Mouse (Mus musculus) CH12.LX (cell line): ENCODE results near the gene Pdzd3. TPM values are rescaled to one million over a fixed set of nuclear protein-coding genes. Genes with fewer than 3 reads are reported as not detected.

ENCODE experiments used
- DNase-seq: peaks from one replicate; pipeline ENCODE4 v3.0.0-alpha.2; 2013; ENCODE audit errors: extremely low read depth
- H3K27ac ChIP-seq: 2 replicates; pipeline ENCODE4 v1.5.1; 2012; ENCODE audit warnings: low read depth, mild to moderate bottlenecking, control low read depth, moderate library complexity; ENCODE audit not compliant: insufficient read depth
- H3K27me3 ChIP-seq: replicated peaks from 2 replicates; pipeline ENCODE3; 2012; ENCODE audit warnings: inconsistent platforms
- H3K36me3 ChIP-seq, 2 experiments: replicated peaks in 1 of 2; 2 replicates each; pipeline versions ENCODE3 to v1.6.1; 2012; ENCODE audit warnings: inconsistent platforms in 1 of 2, low read length in 1 of 2, mild to moderate bottlenecking in 1 of 2, mixed read lengths in 1 of 2, moderate library complexity in 1 of 2; ENCODE audit not compliant: control insufficient read depth in 1 of 2, insufficient read depth in 1 of 2
- H3K4me1 ChIP-seq, 2 experiments: 2 replicates each; pipeline ENCODE4 v1.6.1; 2012; ENCODE audit warnings: inconsistent platforms in 1 of 2, moderate library complexity in 1 of 2; ENCODE audit not compliant: insufficient read depth in 2 of 2, control insufficient read depth in 1 of 2
- H3K4me2 ChIP-seq: 2 replicates; pipeline ENCODE4 v1.6.1; 2012; ENCODE audit warnings: low read depth, mild to moderate bottlenecking, control low read depth; ENCODE audit not compliant: poor library complexity, insufficient read depth, severe bottlenecking
- H3K4me3 ChIP-seq, 3 experiments: fragments of 150-350 bp in 1 of 3; sonication (generic) in 1 of 3; replicated peaks in 1 of 3; 2 replicates each; pipeline versions ENCODE3 to v1.5.1; 2011 to 2012; ENCODE audit warnings: low read depth in 2 of 3, low read length in 2 of 3, mild to moderate bottlenecking in 2 of 3, moderate library complexity in 2 of 3, control low read depth in 1 of 3, improper control_type of control experiment in 1 of 3, inconsistent platforms in 1 of 3, mixed read lengths in 1 of 3; ENCODE audit not compliant: poor library complexity in 1 of 3
- H3K79me2 ChIP-seq: replicated peaks from 2 replicates; pipeline ENCODE4 v1.6.1; 2012; ENCODE audit warnings: mild to moderate bottlenecking, moderate library complexity; ENCODE audit not compliant: control insufficient read depth, poor library complexity, insufficient read depth, severe bottlenecking; ENCODE audit errors: extremely low read depth
- H3K9ac ChIP-seq: 2 replicates; pipeline ENCODE4 v1.6.1; 2012; ENCODE audit warnings: low read depth, mild to moderate bottlenecking, control low read depth, moderate library complexity; ENCODE audit not compliant: insufficient read depth
- H3K9me3 ChIP-seq: replicated peaks from 2 replicates; pipeline ENCODE3; 2012; ENCODE audit warnings: low read length, inconsistent platforms, mixed read lengths
- BHLHE40 ChIP-seq: IDR thresholded peaks from 2 replicates; pipeline ENCODE4 v1.6.1; 2011; ENCODE audit warnings: mild to moderate bottlenecking, low read depth, low read length, improper control_type of control experiment
- CHD1 ChIP-seq: IDR thresholded peaks from 2 replicates; pipeline ENCODE4 v1.6.1; 2012; ENCODE audit warnings: low read depth, low read length, improper control_type of control experiment, inconsistent platforms
- CHD2 ChIP-seq: IDR thresholded peaks from 2 replicates; pipeline ENCODE4 v1.6.1; 2011; ENCODE audit warnings: low read length, improper control_type of control experiment
- CTCF ChIP-seq, 2 experiments: IDR thresholded peaks in 1 of 2; conservative IDR thresholded peaks in 1 of 2; 2 replicates each; pipeline ENCODE4 v1.5.1; 2011 to 2012; ENCODE audit warnings: low read depth in 2 of 2, low read length in 2 of 2, improper control_type of control experiment in 1 of 2, inconsistent platforms in 1 of 2, mild to moderate bottlenecking in 1 of 2, moderate library complexity in 1 of 2
- ELF1 ChIP-seq: IDR thresholded peaks from 2 replicates; pipeline ENCODE4 v1.6.1; 2014; ENCODE audit warnings: low read depth, mild to moderate bottlenecking, inconsistent platforms, low read length, improper control_type of control experiment
- EP300 ChIP-seq: IDR thresholded peaks from 2 replicates; pipeline ENCODE4 v1.6.1; 2011; ENCODE audit warnings: low read length, improper control_type of control experiment
- ETS1 ChIP-seq: conservative IDR thresholded peaks from 2 replicates; pipeline ENCODE4 v1.6.1; 2012; ENCODE audit warnings: low read depth, mild to moderate bottlenecking, inconsistent platforms, low read length, improper control_type of control experiment, moderate library complexity
- GABPA ChIP-seq: IDR thresholded peaks from 2 replicates; pipeline ENCODE4 v1.6.1; 2012; ENCODE audit warnings: low read depth, low read length, improper control_type of control experiment, inconsistent platforms; ENCODE audit not compliant: insufficient replicate concordance
- HCFC1 ChIP-seq: IDR thresholded peaks from 2 replicates; pipeline ENCODE4 v1.6.1; 2012; ENCODE audit warnings: low read depth, mild to moderate bottlenecking, inconsistent platforms, low read length, improper control_type of control experiment
- IRF4 ChIP-seq: IDR thresholded peaks from 2 replicates; pipeline ENCODE4 v1.6.1; 2014; ENCODE audit warnings: low read depth, mild to moderate bottlenecking, inconsistent platforms, low read length, improper control_type of control experiment
- JUN ChIP-seq: IDR thresholded peaks from 2 replicates; pipeline ENCODE4 v1.6.1; 2011; ENCODE audit warnings: low read depth, mild to moderate bottlenecking, low read length, improper control_type of control experiment, moderate library complexity; ENCODE audit not compliant: insufficient read depth
- KAT2A ChIP-seq: IDR thresholded peaks from 2 replicates; pipeline ENCODE4 v1.6.1; 2012; ENCODE audit warnings: low read length, improper control_type of control experiment, inconsistent platforms; ENCODE audit not compliant: insufficient replicate concordance
- MAFK ChIP-seq: IDR thresholded peaks from 2 replicates; pipeline ENCODE4 v1.6.1; 2011; ENCODE audit warnings: low read length, improper control_type of control experiment; ENCODE audit not compliant: insufficient replicate concordance
- MAX ChIP-seq: IDR thresholded peaks from 2 replicates; pipeline ENCODE4 v1.6.1; 2011; ENCODE audit warnings: low read length, improper control_type of control experiment
- MAZ ChIP-seq: IDR thresholded peaks from 2 replicates; pipeline ENCODE4 v1.6.1; 2012; ENCODE audit warnings: low read depth, mild to moderate bottlenecking, inconsistent platforms, low read length, improper control_type of control experiment, moderate library complexity
- MEF2A ChIP-seq: IDR thresholded peaks from 2 replicates; pipeline ENCODE4 v1.6.1; 2014; ENCODE audit warnings: low read depth, mild to moderate bottlenecking, inconsistent platforms, low read length, improper control_type of control experiment, borderline replicate concordance
- MXI1 ChIP-seq: IDR thresholded peaks from 2 replicates; pipeline ENCODE4 v1.6.1; 2011; ENCODE audit warnings: mild to moderate bottlenecking, low read depth, low read length, improper control_type of control experiment
- MYC ChIP-seq: IDR thresholded peaks from 2 replicates; pipeline ENCODE4 v1.6.1; 2011; ENCODE audit warnings: low read depth, mild to moderate bottlenecking, improper control_type of control experiment, low read length
- PAX5 ChIP-seq: IDR thresholded peaks from 2 replicates; pipeline ENCODE4 v1.6.1; 2012; ENCODE audit warnings: low read length, inconsistent platforms, mixed read lengths
- POLR2AphosphoS2 ChIP-seq: IDR thresholded peaks from 2 replicates; pipeline ENCODE4 v1.6.1; 2011; ENCODE audit warnings: low read depth, low read length, improper control_type of control experiment
- RAD21 ChIP-seq: IDR thresholded peaks from 2 replicates; pipeline ENCODE4 v1.6.1; 2011; ENCODE audit warnings: low read depth, mild to moderate bottlenecking, low read length, improper control_type of control experiment, moderate library complexity
- RCOR1 ChIP-seq: conservative IDR thresholded peaks from 2 replicates; pipeline ENCODE4 v1.6.1; 2012; ENCODE audit warnings: low read depth, mild to moderate bottlenecking, inconsistent platforms, low read length, improper control_type of control experiment
- SMC3 ChIP-seq: IDR thresholded peaks from 2 replicates; pipeline ENCODE4 v1.6.1; 2011; ENCODE audit warnings: low read depth, low read length, improper control_type of control experiment
- TBP ChIP-seq: conservative IDR thresholded peaks from 2 replicates; pipeline ENCODE4 v1.6.1; 2011; ENCODE audit warnings: low read depth, low read length, improper control_type of control experiment
- TCF12 ChIP-seq: IDR thresholded peaks from 2 replicates; pipeline ENCODE4 v1.6.1; 2014; ENCODE audit warnings: low read depth, mild to moderate bottlenecking, inconsistent platforms, low read length, improper control_type of control experiment
- USF2 ChIP-seq: conservative IDR thresholded peaks from 2 replicates; pipeline ENCODE4 v1.6.1; 2011; ENCODE audit warnings: low read depth, low read length, improper control_type of control experiment
- ZKSCAN1 ChIP-seq: IDR thresholded peaks from 2 replicates; pipeline ENCODE4 v1.6.1; 2012; ENCODE audit warnings: low read depth, inconsistent platforms, low read length, improper control_type of control experiment, borderline replicate concordance
- ZNF384 ChIP-seq: IDR thresholded peaks from 2 replicates; pipeline ENCODE4 v1.6.1; 2012; ENCODE audit warnings: low read depth, low read length, improper control_type of control experiment, inconsistent platforms
- dilution Hi-C: fragments of 300-500 bp; cut with MboI; formaldehyde crosslinking; loops from 2 replicates; pipeline ENCODE4 v1.14.3; 2020; ENCODE audit warnings: low sequenced_read_pairs; ENCODE audit not compliant: extremely low pct_unique_long_range_greater_than_20kb, extremely low pct_ligation_motif_present
- in situ Hi-C: fragments of 300-500 bp; cut with MboI; formaldehyde crosslinking; loops from 3 replicates; pipeline ENCODE4 v1.14.3; 2019; ENCODE audit warnings: low sequenced_read_pairs, low pct_ligation_motif_present, low pct_unique_long_range_greater_than_20kb, mixed read lengths
- polyA plus RNA-seq: library from polyadenylated mRNA; unstranded; fragments of >175 nt; gene quantifications from 2 replicates; pipeline ENCODE4 v1.2.1, GENCODE M21; 2012; ENCODE audit warnings: low read depth; ENCODE audit not compliant: insufficient read length
- total RNA-seq, 2 experiments: library from RNA; depleted of rRNA; stranded (reverse); fragments of 300-350 nt in 1 of 2; fragments of >200 nt in 1 of 2; gene quantifications; 2 replicates each; pipeline ENCODE4 v1.2.3; 2012 to 2014

Pdzd3 gene
- total and polyA plus RNA-seq, 3 experiments, result 0.09 to 0.21 (median 0.13) TPM

DNA sequence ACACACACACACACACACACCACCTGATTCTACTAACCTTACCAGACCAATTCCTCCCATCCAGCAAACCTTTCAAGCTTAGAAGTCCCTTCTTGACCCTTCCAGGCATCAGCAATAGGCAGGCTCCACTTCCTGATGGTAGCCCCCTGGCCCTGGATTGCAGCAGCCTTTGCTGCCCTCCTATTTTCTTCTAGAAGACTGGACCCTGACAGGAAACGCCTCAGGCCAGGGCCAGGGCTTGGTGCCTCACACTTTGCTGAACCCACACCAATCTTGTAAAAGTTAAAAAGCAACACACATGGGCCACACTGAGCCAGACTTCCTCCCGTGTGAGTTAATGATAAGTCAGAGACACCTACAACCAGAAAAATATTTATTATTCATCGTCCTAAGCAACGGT is 14.1 kb downstream of the Pdzd3 start:
- TF ChIP-seq MAX, result no peak
- TF ChIP-seq SMC3, result no peak
- no peak for TF ChIP-seq HCFC1
- no peak for TF ChIP-seq KAT2A
- no peak for TF ChIP-seq RCOR1
- no peak for TF ChIP-seq MYC
- TF ChIP-seq GABPA, result no peak
- TF ChIP-seq MAFK, result no peak
- no peak for TF ChIP-seq JUN
- TF ChIP-seq ZKSCAN1, result no peak
- TF ChIP-seq PAX5, result no peak
- TF ChIP-seq TCF12, result no peak
- no peak for TF ChIP-seq CHD2
- TF ChIP-seq RAD21, result no peak
- no peak for TF ChIP-seq CHD1
- TF ChIP-seq MAZ, result no peak
- no peak for TF ChIP-seq EP300
- TF ChIP-seq POLR2AphosphoS2, result no peak
- no peak for TF ChIP-seq MEF2A
- Histone ChIP-seq H3K9ac (no peak overlapping the region), H3K79me2 (peaks cover 15% of the 10 kb centered on the region), H3K4me1 (peaks cover 6 to 45% of the 10 kb centered on the region in 2 experiments; a peak in 3 of 4 replicates), H3K4me2 (no peak overlapping the region), H3K9me3 (no peaks in the 10 kb centered on the region), H3K36me3 (no peaks in the 10 kb centered on the region), H3K27me3 (no peaks in the 10 kb centered on the region), H3K27ac (no peak overlapping the region), H3K4me3 (no peak overlapping the region)
- dilution Hi-C loops, result no loop called here
- no peak for DNase-seq
- in situ Hi-C loops, result loop anchor here (10.0 kb wide), 1 partner anchor 52 kb away; no protein-coding TSS in a partner anchor

DNA sequence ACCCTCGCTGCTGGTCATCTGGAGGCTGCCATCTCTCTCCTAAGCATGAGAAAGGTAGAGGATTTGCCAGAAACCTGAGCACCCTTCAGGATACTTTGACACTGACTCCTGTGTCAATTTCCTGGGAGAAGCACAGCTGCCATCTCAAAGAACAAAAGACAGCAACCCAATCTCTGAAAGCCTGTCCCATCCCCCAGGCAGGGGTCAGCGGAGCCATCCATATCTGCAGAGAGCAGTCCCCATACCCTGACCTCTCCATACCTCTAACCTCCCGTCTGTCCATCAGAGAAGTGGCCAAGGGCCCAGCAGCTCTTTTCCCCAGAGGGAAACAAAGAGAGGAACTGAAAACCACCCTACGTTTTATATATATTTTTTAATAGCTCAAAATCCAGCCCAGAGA is 14.7 kb downstream of the Pdzd3 start:
- no peak overlapping the region for H3K9ac ChIP-seq
- TF ChIP-seq HCFC1, result no peak
- no peak for TF ChIP-seq BHLHE40
- no peak for TF ChIP-seq RAD21
- no peak for TF ChIP-seq MXI1
- no peak for TF ChIP-seq TCF12
- no peak for TF ChIP-seq CHD2
- no peak for TF ChIP-seq MAZ
- TF ChIP-seq ELF1, result no peak
- TF ChIP-seq TBP, result no peak
- TF ChIP-seq IRF4, result no peak
- no peak for TF ChIP-seq MAFK
- TF ChIP-seq MEF2A, result no peak
- TF ChIP-seq ETS1, result no peak
- TF ChIP-seq ZNF384, result no peak
- no peak for TF ChIP-seq SMC3
- no peak for TF ChIP-seq USF2
- no peak for TF ChIP-seq JUN
- no peak for TF ChIP-seq CTCF (conservative IDR thresholded peaks at IDR 0.05 in 1 of 2, IDR thresholded peaks at IDR 0.05 in 1 of 2; ENCODE audit: low read depth in 2 of 2, low read length in 2 of 2)
- TF ChIP-seq, all 38 proteins: peak for 0
- no peaks in the 10 kb centered on the region for H3K27me3 ChIP-seq
- peaks cover 20% of the 10 kb centered on the region for H3K79me2 ChIP-seq
- dilution Hi-C loops (no loop called here), in situ Hi-C loops (loop anchor here (10.0 kb wide), 1 partner anchor 52 kb away; no protein-coding TSS in a partner anchor)
- H3K36me3 ChIP-seq, result no peaks in the 10 kb centered on the region
- H3K4me3 ChIP-seq, result no peak overlapping the region
- no peak overlapping the region for H3K27ac ChIP-seq
- DNase-seq, result no peak
- peaks cover 11 to 50% of the 10 kb centered on the region in 2 experiments; a peak in 3 of 4 replicates for H3K4me1 ChIP-seq
- H3K9me3 ChIP-seq, result no peaks in the 10 kb centered on the region
- H3K4me2 ChIP-seq, result no peak overlapping the region
